Mouse (Mus musculus): ENCODE data around the gene Mrps33.

GRCm38 (mm10) chr6:39787783-39788182, 23.0 kb downstream of the Mrps33 start:
- TF ChIP-seq POLR2A (IDR thresholded peaks at IDR 0.05; ENCODE audit: low read depth, low read length), result no peak
- TF ChIP-seq CTCF (conservative IDR thresholded peaks at IDR 0.05; ENCODE audit: insufficient read depth, insufficient read length, low read depth, low read length), result no peak
